Mouse (Mus musculus) small intestine, adult 2 months (tissue): ENCODE measurements around the gene H2afb3. TPM values are rescaled to one million over a fixed set of nuclear protein-coding genes. Genes with fewer than 3 reads are reported as not detected.

Experiments used
- H3K27ac ChIP-seq: fragments of 200-500 bp; 2 replicates; pipeline ENCODE4 v1.5.1; 2012; ENCODE audit warnings: low read depth, low read length, control low read depth, inconsistent platforms; ENCODE audit not compliant: insufficient read depth
- H3K27me3 ChIP-seq: fragments of 200-500 bp; 2 replicates; pipeline ENCODE4 v1.6.1; 2012; ENCODE audit warnings: mild to moderate bottlenecking, moderate library complexity, low read length, inconsistent platforms; ENCODE audit not compliant: control insufficient read depth, insufficient read depth
- H3K36me3 ChIP-seq: fragments of 200-500 bp; 2 replicates; pipeline ENCODE4 v1.6.1; 2012; ENCODE audit warnings: mild to moderate bottlenecking, low read length, control low read depth, inconsistent platforms; ENCODE audit not compliant: control insufficient read depth, insufficient read depth
- H3K4me1 ChIP-seq: fragments of 200-500 bp; 2 replicates; pipeline ENCODE4 v1.6.1; 2012; ENCODE audit warnings: low read length, inconsistent platforms, mixed read lengths; ENCODE audit not compliant: control insufficient read depth, insufficient read depth, insufficient read length
- H3K4me3 ChIP-seq: fragments of 200-500 bp; 2 replicates; pipeline ENCODE4 v1.5.1; 2012; ENCODE audit warnings: low read depth, mild to moderate bottlenecking, control low read depth, inconsistent platforms, low read length, moderate library complexity
- CTCF ChIP-seq: fragments of 200-500 bp; IDR thresholded peaks from 2 replicates; pipeline ENCODE4 v1.5.1; 2012; ENCODE audit warnings: low read depth, mild to moderate bottlenecking, control low read depth, inconsistent platforms, low read length, moderate library complexity, mixed read lengths; ENCODE audit not compliant: insufficient replicate concordance, insufficient read length; ENCODE audit errors: extremely low read depth
- POLR2A ChIP-seq: fragments of 200-500 bp; IDR thresholded peaks from 2 replicates; pipeline ENCODE4 v1.6.1; 2012; ENCODE audit warnings: low read depth, mild to moderate bottlenecking, control low read depth, inconsistent platforms, low read length, moderate library complexity
- polyA plus RNA-seq: library from polyadenylated mRNA; depleted of rRNA; stranded (reverse); fragments of >200 nt; gene quantifications from 2 replicates; pipeline ENCODE4 v1.2.3, GENCODE M21; 2012; rRNA removed

The H2afb3 gene
- polyA plus RNA-seq, 1 experiment: not detected

- TF ChIP-seq CTCF (no peak), POLR2A (no peak)
- Histone ChIP-seq H3K4me3 (no peak overlapping the region), H3K27me3 (no peaks in the 10 kb centered on the region), H3K36me3 (no peaks in the 10 kb centered on the region), H3K27ac (no peak overlapping the region), H3K4me1 (no peaks in the 10 kb centered on the region)
Observed at GRCm38 (mm10) chrX:120285522-120285921, 27.4 kb downstream of the H2afb3 start.

Other genes with a start within 250 kb of the H2afb3 start
- gene Pcdh11x, start 22.8 kb downstream of the H2afb3 start, polyA plus RNA-seq: 0.01 and 0.13 TPM in 2 replicates